Mouse (Mus musculus) heart, adult 2 months (tissue): ENCODE results near the gene Gm42688. TPM values are rescaled to one million over a fixed set of nuclear protein-coding genes. Genes with fewer than 3 reads are reported as not detected.
A peak's percentile ranks its signal among the peaks of the same experiment; 100 is the strongest.
"Not testable (repeated sequence)": the region's sequence is repeated elsewhere in the genome, so short reads cannot be mapped to it uniquely, and the experiment has no call there.

Experiments
- DNase-seq, 2 experiments: peaks; one replicate each; pipeline ENCODE4 v3.0.0; 2021
- H3K27ac ChIP-seq: fragments of 200-600 bp; 2 replicates; pipeline ENCODE4 v1.8.1; 2022
- H3K27me3 ChIP-seq: fragments of 200-500 bp; 2 replicates; pipeline ENCODE4 v1.6.1; 2012; ENCODE audit warnings: mild to moderate bottlenecking, low read length, inconsistent platforms, mixed read lengths; ENCODE audit not compliant: control insufficient read depth, insufficient read depth
- H3K36me3 ChIP-seq: fragments of 200-500 bp; 2 replicates; pipeline ENCODE4 v1.6.1; 2012; ENCODE audit warnings: low read length, inconsistent platforms; ENCODE audit not compliant: control insufficient read depth, insufficient read depth
- H3K4me1 ChIP-seq: fragments of 200-500 bp; 2 replicates; pipeline ENCODE4 v1.6.1; 2011; ENCODE audit warnings: low read length; ENCODE audit not compliant: control insufficient read depth, insufficient read depth
- H3K4me3 ChIP-seq: fragments of 200-600 bp; 2 replicates; pipeline ENCODE4 v1.8.1; 2022
- H3K79me2 ChIP-seq: fragments of 200-500 bp; replicated peaks from 2 replicates; pipeline ENCODE4 v1.6.1; 2012; ENCODE audit warnings: mild to moderate bottlenecking, inconsistent platforms, low read length, moderate library complexity, mixed read lengths; ENCODE audit not compliant: control insufficient read depth, insufficient read depth
- H3K9ac ChIP-seq: fragments of 200-500 bp; 2 replicates; pipeline ENCODE4 v1.6.1; 2012; ENCODE audit warnings: low read depth, mild to moderate bottlenecking, control low read depth, inconsistent platforms, low read length, mixed read lengths
- CTCF ChIP-seq: fragments of 200-600 bp; IDR thresholded peaks from 2 replicates; pipeline ENCODE4 v1.8.1; 2022; ENCODE audit warnings: antibody characterized with exemption, mild to moderate bottlenecking, moderate library complexity
- EP300 ChIP-seq: fragments of 200-500 bp; IDR thresholded peaks from 2 replicates; pipeline ENCODE4 v1.6.1; 2011; ENCODE audit warnings: low read depth, low read length, control low read depth; ENCODE audit not compliant: insufficient read depth
- POLR2A ChIP-seq: fragments of 200-500 bp; IDR thresholded peaks from 2 replicates; pipeline ENCODE4 v1.6.1; 2011; ENCODE audit warnings: mild to moderate bottlenecking, low read depth, low read length, control low read depth; ENCODE audit not compliant: insufficient read depth
- WGBS: fragments of 180-500 bp; shearing (Covaris S2); methylation state at CpG from one replicate; pipeline ENCODE4 v1.1.7; 2018; 5-methylcytosine and 5-hydroxymethylcytosine counted together
- intact Hi-C: fragments of 180-260 bp; cut with DNase I; formaldehyde crosslinking; loops from one replicate; pipeline ENCODE4 v1.15.1; 2025
- microRNA-seq, 2 experiments: library from miRNA; unstranded; fragments of <30 nt; microRNA quantifications; one replicate each; pipeline ENCODE4 v1.2.0; 2021
- polyA plus RNA-seq: library from polyadenylated mRNA; depleted of rRNA; stranded (reverse); fragments of >200 nt; gene quantifications from 2 replicates; pipeline ENCODE4 v1.2.3, GENCODE M21; 2012; rRNA removed
- total RNA-seq, 2 experiments: library from RNA; stranded (reverse); gene quantifications; 2 replicates each; pipeline ENCODE4 v1.2.3; 2021

Gm42688 gene
- total and polyA plus RNA-seq, 3 experiments, result 0.80 to 1.6 (median 0.94) TPM

- Histone ChIP-seq H3K79me2 (no peaks in the 10 kb centered on the region), H3K36me3 (no peaks in the 10 kb centered on the region), H3K9ac (no peak overlapping the region), H3K27ac (no peak overlapping the region), H3K4me3 (no peak overlapping the region), H3K27me3 (no peaks in the 10 kb centered on the region), H3K4me1 (peaks cover 1% of the 10 kb centered on the region; the same call in 1 of the 2 replicates)
- TF ChIP-seq POLR2A, result no peak
- TF ChIP-seq EP300, result no peak
- TF ChIP-seq CTCF, result no peak
- 56% methylated on average over 8 of the region's 8 CpGs for WGBS
- no peak for DNase-seq
- intact Hi-C loops, result no loop called here
Observed at GRCm38 (mm10) chr6:83151721-83152120, 50.3 kb downstream of the Gm42688 start.

GRCm38 (mm10) chr6:83153038-83153437 lies 51.6 kb downstream of the Gm42688 start:
- DNase-seq, result no peak
- Histone ChIP-seq H3K4me1 (peaks cover 1% of the 10 kb centered on the region; the same call in 1 of the 2 replicates), H3K27ac (no peak overlapping the region), H3K9ac (no peak overlapping the region), H3K27me3 (no peaks in the 10 kb centered on the region), H3K4me3 (no peak overlapping the region), H3K79me2 (no peaks in the 10 kb centered on the region), H3K36me3 (no peaks in the 10 kb centered on the region)
- intact Hi-C loops, result no loop called here
- TF ChIP-seq POLR2A, result no peak
- TF ChIP-seq EP300, result no peak
- TF ChIP-seq CTCF, result no peak
- WGBS, result 84% methylated on average over 12 of the region's 12 CpGs

- no peaks in the 10 kb centered on the region for H3K36me3 ChIP-seq
- no peak overlapping the region for H3K4me3 ChIP-seq
- WGBS, result 76% methylated on average over 5 of the region's 5 CpGs
- no peaks in the 10 kb centered on the region for H3K79me2 ChIP-seq
- intact Hi-C loops, result no loop called here
- H3K9ac ChIP-seq, result no peak overlapping the region
- H3K27me3 ChIP-seq, result no peaks in the 10 kb centered on the region
- H3K4me1 ChIP-seq, result peaks cover 1% of the 10 kb centered on the region; the same call in 1 of the 2 replicates
- TF ChIP-seq POLR2A (no peak), CTCF (no peak), EP300 (no peak)
- H3K27ac ChIP-seq, result no peak overlapping the region
- no peak for DNase-seq
Observed at GRCm38 (mm10) chr6:83153485-83153884, 52.1 kb downstream of the Gm42688 start.

GRCm38 (mm10) chr6:83155552-83156238 lies 54.3 kb downstream of the Gm42688 start:
- Histone ChIP-seq H3K4me1 (peaks cover 1% of the 10 kb centered on the region; the same call in 1 of the 2 replicates), H3K79me2 (no peaks in the 10 kb centered on the region), H3K27me3 (no peaks in the 10 kb centered on the region), H3K36me3 (no peaks in the 10 kb centered on the region), H3K27ac (no peak overlapping the region), H3K4me3 (peak overlapping the region; percentile 52), H3K9ac (peak overlapping the region; percentile 53)
- WGBS, result 12% methylated on average over 23 of the region's 23 CpGs
- peak in 1 of 2 experiments; percentile 33 for DNase-seq
- intact Hi-C loops, result no loop called here
- TF ChIP-seq EP300, result no peak
- no peak for TF ChIP-seq POLR2A
- no peak for TF ChIP-seq CTCF

- peak; percentile 66 to 75 for DNase-seq
- WGBS, result 2% methylated on average over 32 of the region's 32 CpGs
- Histone ChIP-seq H3K27ac (no peak within 1 kb of the TSS), H3K4me3 (peak within 1 kb of the TSS; percentile 52), H3K9ac (peak within 1 kb of the TSS; percentile 53), H3K79me2 (no peaks in the 10 kb centered on the region), H3K36me3 (no peaks in the 10 kb centered on the region), H3K27me3 (no peaks in the 10 kb centered on the region), H3K4me1 (peaks cover 1% of the 10 kb centered on the region; the same call in 1 of the 2 replicates)
- no peak for TF ChIP-seq EP300
- no peak for TF ChIP-seq CTCF
- no peak for TF ChIP-seq POLR2A
- intact Hi-C loops, result no loop called here
Observed at GRCm38 (mm10) chr6:83156259-83156684, 54.9 kb downstream of the Gm42688 start, which contains the start of the genes Wdr54 and 1700003E16Rik. Wdr54 (minus strand) TSS chr6:83156397. 1700003E16Rik (plus strand) TSS chr6:83156404.

GRCm38 (mm10) chr6:83159456-83159855 lies 58.0 kb downstream of the Gm42688 start:
- H3K4me3 ChIP-seq, H3K27ac ChIP-seq, DNase-seq, H3K27me3 ChIP-seq, H3K4me1 ChIP-seq, H3K36me3 ChIP-seq, H3K79me2 ChIP-seq, H3K9ac ChIP-seq: not testable (repeated sequence)
- intact Hi-C loops, result loop anchor here (2.0 kb wide), 3 partner anchors 19 to 53 kb away; no protein-coding TSS in a partner anchor
- TF ChIP-seq CTCF, result peak; percentile 66
- 25% methylated on average over 3 of the region's 3 CpGs for WGBS

Small RNA genes lying within 50 kb of the gene (microRNA-seq; reads per million reads assigned to microRNA genes)
- 0 reads per million in 2 experiments for gene Mir3470a

Other genes with a start within 250 kb of the Gm42688 start
- gene Sema4f, start 161.8 kb upstream of the Gm42688 start, total RNA-seq, result under 1 TPM; 0.13 to 0.18 TPM
- gene Sema4f, start 161.8 kb upstream of the Gm42688 start, polyA plus RNA-seq, result 0.37 and 0.53 TPM in 2 replicates
- gene M1ap, start 154.7 kb upstream of the Gm42688 start, total RNA-seq, result under 1 TPM in 1 of 2 experiments, not detected in 1; 0.34 TPM
- 0.31 TPM in 1 of 2 replicates, not detected in the other for gene M1ap, start 154.7 kb upstream of the Gm42688 start, polyA plus RNA-seq
- gene Dok1, start 68.1 kb upstream of the Gm42688 start, total RNA-seq, result 1 to 10 TPM; 2.6 TPM
- gene Dok1, start 68.1 kb upstream of the Gm42688 start, polyA plus RNA-seq, result 3.0 and 3.4 TPM in 2 replicates
- gene Loxl3, start 67.4 kb upstream of the Gm42688 start, total RNA-seq, result 1 to 10 TPM; 1.9 to 2.1 TPM
- gene Loxl3, start 67.4 kb upstream of the Gm42688 start, polyA plus RNA-seq, result 5.4 and 7.2 TPM in 2 replicates
- 10 to 100 TPM; 70.9 to 87.0 TPM for gene Aup1, start 47.1 kb upstream of the Gm42688 start, total RNA-seq
- gene Aup1, start 47.1 kb upstream of the Gm42688 start, polyA plus RNA-seq, result 148 and 178 TPM in 2 replicates
- 10 to 100 TPM; 26.9 to 30.4 TPM for gene Htra2, start 46.3 kb upstream of the Gm42688 start, total RNA-seq
- 35.4 and 37.6 TPM in 2 replicates for gene Htra2, start 46.3 kb upstream of the Gm42688 start, polyA plus RNA-seq
- under 1 TPM; 0.65 to 0.80 TPM for gene Dqx1, start 43.8 kb upstream of the Gm42688 start, total RNA-seq
- gene Dqx1, start 43.8 kb upstream of the Gm42688 start, polyA plus RNA-seq, result 1.4 TPM in 2 replicates
- not detected for gene Tlx2, start 31.3 kb upstream of the Gm42688 start, total RNA-seq
- 0.14 TPM in 1 of 2 replicates, not detected in the other for gene Tlx2, start 31.3 kb upstream of the Gm42688 start, polyA plus RNA-seq
- gene Pcgf1, start 23.7 kb upstream of the Gm42688 start, total RNA-seq, result 1 to 10 TPM; 7.7 to 8.0 TPM
- gene Pcgf1, start 23.7 kb upstream of the Gm42688 start, polyA plus RNA-seq, result 11.5 and 15.5 TPM in 2 replicates
- gene Lbx2, start 15.2 kb upstream of the Gm42688 start, total RNA-seq, result 1 to 10 TPM in 1 of 2 experiments, under 1 TPM in 1; 0.84 to 1.5 TPM
- 1.5 and 2.2 TPM in 2 replicates for gene Lbx2, start 15.2 kb upstream of the Gm42688 start, polyA plus RNA-seq
- gene Ccdc142, start within 50 bp of the Gm42688 start, total RNA-seq, result 1 to 10 TPM; 2.0 to 2.5 TPM
- 1.7 and 2.4 TPM in 2 replicates for gene Ccdc142, start within 50 bp of the Gm42688 start, polyA plus RNA-seq
- 100 to 1,000 TPM; 113 to 131 TPM for gene Mrpl53, start 7.4 kb downstream of the Gm42688 start, total RNA-seq
- gene Mrpl53, start 7.4 kb downstream of the Gm42688 start, polyA plus RNA-seq, result 91.3 and 129 TPM in 2 replicates
- gene Mogs, start 13.9 kb downstream of the Gm42688 start, total RNA-seq, result 1 to 10 TPM; 7.2 to 9.9 TPM
- gene Mogs, start 13.9 kb downstream of the Gm42688 start, polyA plus RNA-seq, result 13.9 and 15.8 TPM in 2 replicates
- 10 to 100 TPM; 70.4 to 74.6 TPM for gene Wbp1, start 19.9 kb downstream of the Gm42688 start, total RNA-seq
- 152 TPM in 2 replicates for gene Wbp1, start 19.9 kb downstream of the Gm42688 start, polyA plus RNA-seq
- 10 to 100 TPM; 13.1 to 15.1 TPM for gene Ino80b, start 23.8 kb downstream of the Gm42688 start, total RNA-seq
- gene Ino80b, start 23.8 kb downstream of the Gm42688 start, polyA plus RNA-seq, result 5.5 and 9.5 TPM in 2 replicates
- 1 to 10 TPM; 5.2 to 6.7 TPM for gene Rtkn, start 33.8 kb downstream of the Gm42688 start, total RNA-seq
- gene Rtkn, start 33.8 kb downstream of the Gm42688 start, polyA plus RNA-seq, result 18.6 and 27.7 TPM in 2 replicates
- 1 to 10 TPM in 1 of 2 experiments, under 1 TPM in 1; 0.89 to 1.3 TPM for gene Wdr54, start 54.8 kb downstream of the Gm42688 start, total RNA-seq
- 2.1 and 2.7 TPM in 2 replicates for gene Wdr54, start 54.8 kb downstream of the Gm42688 start, polyA plus RNA-seq
- gene 1700003E16Rik, start 54.8 kb downstream of the Gm42688 start, total RNA-seq, result under 1 TPM; 0.10 to 0.25 TPM
- gene 1700003E16Rik, start 54.8 kb downstream of the Gm42688 start, polyA plus RNA-seq, result 0.53 and 0.57 TPM in 2 replicates
- 100 to 1,000 TPM; 125 to 141 TPM for gene Dctn1, start 64.3 kb downstream of the Gm42688 start, total RNA-seq
- 84.2 and 89.1 TPM in 2 replicates for gene Dctn1, start 64.3 kb downstream of the Gm42688 start, polyA plus RNA-seq
- gene Slc4a5, start 118.2 kb downstream of the Gm42688 start, total RNA-seq, result not detected
- gene Slc4a5, start 118.2 kb downstream of the Gm42688 start, polyA plus RNA-seq, result 0.61 TPM in 1 of 2 replicates, not detected in the other
- gene Mthfd2, start 224.3 kb downstream of the Gm42688 start, total RNA-seq, result 1 to 10 TPM; 2.8 TPM
- gene Mthfd2, start 224.3 kb downstream of the Gm42688 start, polyA plus RNA-seq, result 1.7 and 2.5 TPM in 2 replicates
- gene Mob1a, start 224.4 kb downstream of the Gm42688 start, total RNA-seq, result 10 to 100 TPM; 22.3 to 22.6 TPM
- 12.4 and 22.7 TPM in 2 replicates for gene Mob1a, start 224.4 kb downstream of the Gm42688 start, polyA plus RNA-seq
- 100 to 1,000 TPM; 396 to 406 TPM for gene Bola3, start 247.5 kb downstream of the Gm42688 start, total RNA-seq
- 91.1 and 159 TPM in 2 replicates for gene Bola3, start 247.5 kb downstream of the Gm42688 start, polyA plus RNA-seq